Mouse (Mus musculus) skeletal muscle tissue, postnatal 0 days (tissue): ENCODE results near the gene Map3k7cl. TPM values are rescaled to one million over a fixed set of nuclear protein-coding genes. Genes with fewer than 3 reads are reported as not detected.

ENCODE experiments used
- polyA plus RNA-seq: library from polyadenylated mRNA; unstranded; fragments of >200 nt; fragmentation: Nextera tagmentation; extraction: Ambion mirVana; gene quantifications from 2 replicates; pipeline ENCODE4 v1.2.1, GENCODE M21; 2015

Gene Map3k7cl
- 3.5 and 5.2 TPM in 2 replicates for polyA plus RNA-seq

GRCm38 (mm10) chr16:87552907-87553691 lies at the start of gene Map3k7cl:
Map3k7cl (plus strand) TSS chr16:87553330.

Other genes with a start within 250 kb of the Map3k7cl start
- 18.8 and 19.2 TPM in 2 replicates for gene N6amt1, start 199.1 kb upstream of the Map3k7cl start, polyA plus RNA-seq
- gene Ltn1, start 120.7 kb upstream of the Map3k7cl start, polyA plus RNA-seq = 11.1 and 13.1 TPM in 2 replicates
- gene Rwdd2b, start 112.8 kb upstream of the Map3k7cl start, polyA plus RNA-seq = 6.5 and 6.9 TPM in 2 replicates
- gene Usp16, start 98.6 kb upstream of the Map3k7cl start, polyA plus RNA-seq = 28.4 and 34.0 TPM in 2 replicates
- 177 and 195 TPM in 2 replicates for gene Cct8, start 57.5 kb upstream of the Map3k7cl start, polyA plus RNA-seq
- 7.0 and 8.6 TPM in 2 replicates for gene Bach1, start 145.6 kb downstream of the Map3k7cl start, polyA plus RNA-seq